Mouse (Mus musculus) kidney, embryonic 16.5 days (tissue): ENCODE results near the gene Pdgfra. TPM values are rescaled to one million over a fixed set of nuclear protein-coding genes. Genes with fewer than 3 reads are reported as not detected.

Experiments
- ATAC-seq: fragments of 200-750 bp; cut with Nextera tagmentation; 2 replicates; pipeline ENCODE4 v1.8.0; 2017; ENCODE audit warnings: moderate TSS enrichment; ENCODE audit not compliant: low FRiP score, low TSS enrichment
- H3K27ac ChIP-seq: fragments of 300-500 bp; sonication (generic); 2 replicates; pipeline ENCODE4 v1.5.1; 2014; ENCODE audit warnings: low read length
- H3K27me3 ChIP-seq: fragments of 300-500 bp; sonication (generic); 2 replicates; pipeline ENCODE4 v1.6.1; 2014; ENCODE audit warnings: low read length, control low read depth, mixed read lengths; ENCODE audit not compliant: insufficient read depth
- H3K36me3 ChIP-seq: fragments of 300-500 bp; sonication (generic); 2 replicates; pipeline ENCODE4 v1.6.1; 2014; ENCODE audit warnings: low read length, control low read depth, mixed read lengths; ENCODE audit not compliant: insufficient read depth
- H3K4me1 ChIP-seq: fragments of 300-500 bp; sonication (generic); 2 replicates; pipeline ENCODE4 v1.6.1; 2014; ENCODE audit warnings: low read length, control low read depth, mixed read lengths; ENCODE audit not compliant: insufficient read depth
- H3K4me2 ChIP-seq: fragments of 300-500 bp; sonication (generic); replicated peaks from 2 replicates; pipeline ENCODE4 v1.6.1; 2014; ENCODE audit warnings: low read depth, low read length
- H3K4me3 ChIP-seq: fragments of 300-500 bp; sonication (generic); 2 replicates; pipeline ENCODE4 v1.5.1; 2014; ENCODE audit warnings: mild to moderate bottlenecking, low read length
- H3K9ac ChIP-seq: fragments of 300-500 bp; sonication (generic); replicated peaks from 2 replicates; pipeline ENCODE4 v1.6.1; 2014; ENCODE audit warnings: low read length
- H3K9me3 ChIP-seq: fragments of 300-500 bp; sonication (generic); 2 replicates; pipeline ENCODE4 v1.6.1; 2016; ENCODE audit warnings: low read length, control low read depth
- WGBS: fragments of 180-500 bp; shearing (Covaris S2); extraction: QIAGEN DNeasy Blood & Tissue Kit; methylation state at CpG from one replicate; pipeline ENCODE4 v1.1.7; 2014; 5-methylcytosine and 5-hydroxymethylcytosine counted together
- polyA plus RNA-seq: library from polyadenylated mRNA; unstranded; fragments of >200 nt; fragmentation: Nextera tagmentation; extraction: Ambion mirVana; gene quantifications from 2 replicates; pipeline ENCODE4 v1.2.1, GENCODE M21; 2015

Gene Pdgfra
- polyA plus RNA-seq, 1 experiment from 2014 or later: 47.1 TPM

DNA sequence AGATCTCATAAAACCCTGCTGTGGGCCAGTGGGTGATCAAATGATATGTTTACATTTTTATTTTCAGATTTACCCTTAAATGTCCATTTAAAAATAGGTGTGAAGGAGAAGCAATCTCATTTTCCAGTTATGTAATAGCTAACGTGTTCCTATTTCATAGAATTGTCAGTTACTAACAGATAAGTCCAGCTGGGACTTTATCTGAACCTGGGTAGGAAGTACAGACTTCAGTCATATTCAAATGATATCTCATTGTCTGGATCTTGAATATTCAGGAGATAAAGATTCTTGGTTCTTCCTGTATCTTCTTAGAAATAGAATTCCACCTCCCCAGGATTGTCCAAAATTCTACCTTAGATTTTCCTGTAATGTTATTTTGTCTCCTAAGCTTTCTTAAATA lies 5.6 kb upstream of the Pdgfra start:
- WGBS: 80% methylated on average over 1 of the region's 1 CpGs
- Histone ChIP-seq H3K36me3 (no peaks in the 10 kb centered on the region), H3K9me3 (no peaks in the 10 kb centered on the region), H3K27me3 (peaks cover 73% of the 10 kb centered on the region), H3K4me1 (peaks cover 31% of the 10 kb centered on the region), H3K4me3 (no peak overlapping the region), H3K27ac (no peak overlapping the region), H3K9ac (no peak overlapping the region), H3K4me2 (no peak overlapping the region)
- no peak for ATAC-seq

DNA sequence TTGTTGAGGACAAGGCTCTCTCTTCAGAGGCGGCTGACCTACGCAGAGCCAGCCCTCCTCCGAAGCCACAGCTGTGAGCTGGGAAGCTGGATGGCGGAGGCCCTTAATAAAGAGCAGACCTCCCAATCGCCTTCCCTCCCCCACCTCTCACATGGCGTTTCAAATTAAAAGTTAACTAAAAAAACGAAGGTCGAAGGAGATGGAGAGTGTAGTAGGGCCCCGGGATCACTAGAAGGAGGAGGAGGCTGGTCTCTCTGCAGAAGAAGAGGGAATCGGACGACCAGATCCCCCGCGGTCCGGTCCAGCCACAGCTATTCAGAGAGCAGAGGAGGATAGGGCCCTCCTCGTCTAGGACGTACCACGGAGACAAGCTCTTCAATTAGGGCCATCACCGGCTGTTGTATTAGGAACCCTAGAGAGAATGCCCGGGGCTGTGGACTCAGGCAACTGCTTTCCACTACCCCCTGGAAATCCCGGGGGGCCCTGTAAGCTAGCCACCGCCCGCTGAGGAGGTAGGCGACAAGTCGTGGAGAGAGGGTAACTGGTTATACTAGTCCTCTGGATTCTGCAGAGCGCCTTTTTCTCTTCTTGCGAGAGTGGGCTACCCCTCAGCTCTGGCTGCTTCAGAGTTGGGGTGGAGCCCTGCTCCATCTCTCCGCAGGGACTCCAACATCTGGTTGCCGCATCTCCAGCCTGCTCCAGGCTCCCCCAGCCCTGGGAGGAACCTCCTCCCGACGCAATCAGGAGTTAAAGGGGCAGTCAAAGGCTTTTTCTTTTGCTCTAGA lies 3.6 kb upstream of the Pdgfra start:
- no peaks in the 10 kb centered on the region for H3K9me3 ChIP-seq
- H3K36me3 ChIP-seq: no peaks in the 10 kb centered on the region
- H3K27me3 ChIP-seq: peaks cover 89% of the 10 kb centered on the region
- peak overlapping the region; percentile 50 for H3K4me2 ChIP-seq
- H3K27ac ChIP-seq: peak overlapping the region; percentile 63
- 2% methylated on average over 30 of the region's 30 CpGs for WGBS
- ATAC-seq: peak; percentile 53; the same call in 1 of the 2 replicates
- H3K4me3 ChIP-seq: peak overlapping the region; percentile 57
- H3K9ac ChIP-seq: peak overlapping the region; percentile 14
- peaks cover 37% of the 10 kb centered on the region for H3K4me1 ChIP-seq

- ATAC-seq: no peak
- H3K36me3 ChIP-seq: no peaks in the 10 kb centered on the region
- H3K9ac ChIP-seq: no peak overlapping the region
- 3% methylated on average over 10 of the region's 10 CpGs for WGBS
- H3K4me1 ChIP-seq: peaks cover 37% of the 10 kb centered on the region
- no peaks in the 10 kb centered on the region for H3K9me3 ChIP-seq
- H3K27ac ChIP-seq: no peak overlapping the region; the same call in 1 of the 2 replicates
- H3K4me3 ChIP-seq: peak overlapping the region; percentile 57
- peaks cover 84% of the 10 kb centered on the region for H3K27me3 ChIP-seq
- H3K4me2 ChIP-seq: peak overlapping the region; percentile 50
These were observed 2.7 kb upstream of the Pdgfra start for GRCm38 (mm10) chr5:75149380-75149779.

- Histone ChIP-seq H3K4me2 (peak overlapping the region; percentile 50), H3K9me3 (no peaks in the 10 kb centered on the region), H3K27me3 (peaks cover 83% of the 10 kb centered on the region), H3K36me3 (no peaks in the 10 kb centered on the region), H3K9ac (no peak overlapping the region), H3K27ac (peak overlapping the region; percentile 55), H3K4me3 (peak overlapping the region; percentile 57), H3K4me1 (peaks cover 39% of the 10 kb centered on the region)
- 5% methylated on average over 11 of the region's 11 CpGs for WGBS
- 0 out of 2 replicates have a peak, but pooled peaks have one; percentile 10 for ATAC-seq
These were observed 2.2 kb upstream of the Pdgfra start for GRCm38 (mm10) chr5:75149880-75150279.

- Histone ChIP-seq H3K4me3 (peak overlapping the region; percentile 57), H3K27ac (peak overlapping the region; percentile 59), H3K4me1 (peaks cover 41% of the 10 kb centered on the region), H3K9ac (0 out of 2 replicates have a peak overlapping the region, but pooled peaks have one; percentile 42), H3K36me3 (no peaks in the 10 kb centered on the region), H3K27me3 (peaks cover 82% of the 10 kb centered on the region), H3K9me3 (no peaks in the 10 kb centered on the region), H3K4me2 (peak overlapping the region; percentile 50)
- WGBS: 1% methylated on average over 23 of the region's 23 CpGs
- no peak for ATAC-seq
These were observed 1.6 kb upstream of the Pdgfra start for GRCm38 (mm10) chr5:75150341-75150981.

GRCm38 (mm10) chr5:75151146-75151900 lies 769 bp upstream of the Pdgfra start:
- Histone ChIP-seq H3K36me3 (no peaks in the 10 kb centered on the region), H3K27ac (peak overlapping the region; percentile 62), H3K4me2 (peak overlapping the region; percentile 50), H3K4me1 (peaks cover 41% of the 10 kb centered on the region), H3K9ac (peak overlapping the region; percentile 33), H3K27me3 (peaks cover 75% of the 10 kb centered on the region), H3K4me3 (peak overlapping the region; percentile 57), H3K9me3 (no peaks in the 10 kb centered on the region)
- WGBS: under 1% methylated on average over 35 of the region's 35 CpGs
- ATAC-seq: no peak

GRCm38 (mm10) chr5:75152791-75153625 lies 916 bp downstream of the Pdgfra start:
- peak overlapping the region; percentile 57 for H3K4me3 ChIP-seq
- H3K4me2 ChIP-seq: peak overlapping the region; percentile 94
- no peak for ATAC-seq
- H3K9me3 ChIP-seq: no peaks in the 10 kb centered on the region
- H3K9ac ChIP-seq: peak overlapping the region; percentile 74
- peaks cover 61% of the 10 kb centered on the region for H3K27me3 ChIP-seq
- H3K4me1 ChIP-seq: peaks cover 46% of the 10 kb centered on the region
- peak overlapping the region; percentile 93 for H3K27ac ChIP-seq
- H3K36me3 ChIP-seq: no peaks in the 10 kb centered on the region
- under 1% methylated on average over 72 of the region's 72 CpGs for WGBS

- H3K27ac ChIP-seq: peak overlapping the region; percentile 93
- H3K4me2 ChIP-seq: peak overlapping the region; percentile 94
- peak overlapping the region; percentile 57 for H3K4me3 ChIP-seq
- H3K27me3 ChIP-seq: peaks cover 55% of the 10 kb centered on the region
- no peak for ATAC-seq
- H3K9ac ChIP-seq: peak overlapping the region; percentile 74
- peaks cover 40% of the 10 kb centered on the region for H3K4me1 ChIP-seq
- no peaks in the 10 kb centered on the region for H3K36me3 ChIP-seq
- H3K9me3 ChIP-seq: no peaks in the 10 kb centered on the region
- under 1% methylated on average over 10 of the region's 13 CpGs for WGBS
These were observed 1.5 kb downstream of the Pdgfra start for GRCm38 (mm10) chr5:75153626-75153960.
